Mouse (Mus musculus) heart, embryonic 14.5 days (tissue): ENCODE data around the gene Cacng8. TPM values are rescaled to one million over a fixed set of nuclear protein-coding genes. Genes with fewer than 3 reads are reported as not detected.
"Not testable (repeated sequence)": the region's sequence is repeated elsewhere in the genome, so short reads cannot be mapped to it uniquely, and the experiment has no call there.

ENCODE experiments used
- ATAC-seq: fragments of 200-750 bp; cut with Nextera tagmentation; 2 replicates; pipeline ENCODE4 v1.8.0; 2017; ENCODE audit warnings: low read depth, moderate TSS enrichment; ENCODE audit not compliant: insufficient number of reproducible peaks, insufficient read depth, low FRiP score
- H3K27ac ChIP-seq, 2 experiments: fragments of 200-500 bp in 1 of 2; fragments of 300-500 bp in 1 of 2; sonication (generic) in 1 of 2; replicated peaks in 1 of 2; 2 replicates each; pipeline ENCODE4 v1.5.1; 2012 to 2014; ENCODE audit warnings: low read depth in 2 of 2, low read length in 2 of 2, control low read depth in 1 of 2, mild to moderate bottlenecking in 1 of 2, mixed read lengths in 1 of 2; ENCODE audit not compliant: control insufficient read depth in 1 of 2, insufficient read depth in 1 of 2
- H3K27me3 ChIP-seq: fragments of 300-500 bp; sonication (generic); 2 replicates; pipeline ENCODE4 v1.6.1; 2014; ENCODE audit warnings: mild to moderate bottlenecking, low read length, control low read depth; ENCODE audit not compliant: control insufficient read depth, insufficient read depth
- H3K36me3 ChIP-seq: fragments of 300-500 bp; sonication (generic); 2 replicates; pipeline ENCODE4 v1.6.1; 2014; ENCODE audit warnings: mild to moderate bottlenecking, control low read depth, low read length, mixed read lengths; ENCODE audit not compliant: control insufficient read depth, insufficient read depth
- H3K4me1 ChIP-seq, 2 experiments: fragments of 200-500 bp in 1 of 2; fragments of 300-500 bp in 1 of 2; sonication (generic) in 1 of 2; 2 replicates each; pipeline ENCODE4 v1.6.1; 2012 to 2014; ENCODE audit warnings: low read length in 2 of 2, control low read depth in 1 of 2, mixed read lengths in 1 of 2; ENCODE audit not compliant: control insufficient read depth in 2 of 2, insufficient read depth in 2 of 2
- H3K4me2 ChIP-seq: fragments of 300-500 bp; sonication (generic); 2 replicates; pipeline ENCODE4 v1.6.1; 2014; ENCODE audit warnings: mild to moderate bottlenecking, low read length
- H3K4me3 ChIP-seq, 2 experiments: fragments of 200-500 bp in 1 of 2; fragments of 300-500 bp in 1 of 2; sonication (generic) in 1 of 2; 2 replicates each; pipeline ENCODE4 v1.5.1; 2012 to 2014; ENCODE audit warnings: low read length in 2 of 2, mild to moderate bottlenecking in 2 of 2, control low read depth in 1 of 2, low read depth in 1 of 2, moderate library complexity in 1 of 2; ENCODE audit not compliant: control insufficient read depth in 1 of 2, insufficient read depth in 1 of 2
- H3K9ac ChIP-seq: fragments of 300-500 bp; sonication (generic); 2 replicates; pipeline ENCODE4 v1.6.1; 2014; ENCODE audit warnings: mild to moderate bottlenecking, low read length
- H3K9me3 ChIP-seq: fragments of 300-500 bp; sonication (generic); 2 replicates; pipeline ENCODE4 v1.6.1; 2016; ENCODE audit warnings: low read length, control low read depth; ENCODE audit not compliant: control insufficient read depth
- WGBS: fragments of 180-500 bp; shearing (Covaris S2); extraction: QIAGEN DNeasy Blood & Tissue Kit; methylation state at CpG from one replicate; pipeline ENCODE4 v1.1.7; 2014; 5-methylcytosine and 5-hydroxymethylcytosine counted together
- polyA plus RNA-seq: library from polyadenylated mRNA; unstranded; fragments of >200 nt; fragmentation: Nextera tagmentation; extraction: Ambion mirVana; gene quantifications from 2 replicates; pipeline ENCODE4 v1.2.1, GENCODE M21; 2014

The Cacng8 gene
- polyA plus RNA-seq, 1 experiment from 2014 or later = 0.28 TPM

- not testable (repeated sequence) for H3K4me3 ChIP-seq, H3K9ac ChIP-seq, H3K27me3 ChIP-seq, H3K9me3 ChIP-seq, H3K4me2 ChIP-seq, ATAC-seq, H3K4me1 ChIP-seq, H3K27ac ChIP-seq, H3K36me3 ChIP-seq
- WGBS = 91% methylated on average over 8 of the region's 8 CpGs
These were observed 7.9 kb downstream of the Cacng8 start for GRCm38 (mm10) chr7:3398363-3398762.

GRCm38 (mm10) chr7:3399937-3400336 is 9.5 kb downstream of the Cacng8 start:
- H3K27me3 ChIP-seq = no peaks in the 10 kb centered on the region
- ATAC-seq = no peak
- H3K4me1 ChIP-seq = no peaks in the 10 kb centered on the region
- H3K9me3 ChIP-seq = no peaks in the 10 kb centered on the region
- H3K36me3 ChIP-seq = no peaks in the 10 kb centered on the region
- no peak overlapping the region for H3K4me3 ChIP-seq
- H3K4me2 ChIP-seq = no peak overlapping the region
- no peak overlapping the region for H3K27ac ChIP-seq
- H3K9ac ChIP-seq = no peak overlapping the region

- Histone ChIP-seq H3K4me2 (no peak overlapping the region), H3K4me1 (peaks cover 5 to 7% of the 10 kb centered on the region in 2 experiments; a peak in 2 of 4 replicates), H3K27me3 (peaks cover 46% of the 10 kb centered on the region), H3K9me3 (no peaks in the 10 kb centered on the region), H3K9ac (no peak overlapping the region), H3K36me3 (no peaks in the 10 kb centered on the region), H3K4me3 (no peak overlapping the region), H3K27ac (no peak overlapping the region)
- 48% methylated on average over 11 of the region's 11 CpGs for WGBS
- no peak for ATAC-seq
These were observed 19.4 kb downstream of the Cacng8 start for GRCm38 (mm10) chr7:3409729-3410520.

GRCm38 (mm10) chr7:3411160-3411941 is 20.9 kb downstream of the Cacng8 start:
- peaks cover 53% of the 10 kb centered on the region for H3K27me3 ChIP-seq
- H3K4me1 ChIP-seq = peaks cover 5 to 7% of the 10 kb centered on the region in 2 experiments; a peak in 2 of 4 replicates
- peak overlapping the region; percentile 32 to 37 for H3K4me3 ChIP-seq
- H3K9me3 ChIP-seq = no peaks in the 10 kb centered on the region
- H3K9ac ChIP-seq = 0 out of 2 replicates have a peak overlapping the region, but pooled peaks have one; percentile 5
- under 1% methylated on average over 33 of the region's 33 CpGs for WGBS
- H3K27ac ChIP-seq = no peak overlapping the region
- no peak; the same call in 1 of the 2 replicates for ATAC-seq
- H3K36me3 ChIP-seq = no peaks in the 10 kb centered on the region
- peak overlapping the region; percentile 76 for H3K4me2 ChIP-seq

- WGBS = under 1% methylated on average over 19 of the region's 20 CpGs
- H3K9ac ChIP-seq = no peak overlapping the region
These were observed 21.6 kb downstream of the Cacng8 start for GRCm38 (mm10) chr7:3412036-3412435.

GRCm38 (mm10) chr7:3414888-3415287 is 24.4 kb downstream of the Cacng8 start:
- Histone ChIP-seq H3K9ac (peak overlapping the region; percentile 73), H3K27ac (no peak overlapping the region), H3K9me3 (no peaks in the 10 kb centered on the region), H3K36me3 (no peaks in the 10 kb centered on the region), H3K4me1 (peaks cover 5 to 7% of the 10 kb centered on the region in 2 experiments; a peak in 2 of 4 replicates), H3K27me3 (peaks cover 74% of the 10 kb centered on the region), H3K4me3 (peak overlapping the region; percentile 52 to 67), H3K4me2 (peak overlapping the region; percentile 99)
- WGBS = under 1% methylated on average over 45 of the region's 47 CpGs
- peak; percentile 23; the same call in 1 of the 2 replicates for ATAC-seq

More at GRCm38 (mm10) chr7:3412036-3412435, 21.6 kb downstream of the Cacng8 start:
- H3K27ac ChIP-seq = no peak overlapping the region
- no peak for ATAC-seq
- no peaks in the 10 kb centered on the region for H3K36me3 ChIP-seq
- no peaks in the 10 kb centered on the region for H3K9me3 ChIP-seq
- peak overlapping the region; percentile 76 for H3K4me2 ChIP-seq
- H3K4me1 ChIP-seq = peaks cover 5 to 7% of the 10 kb centered on the region in 2 experiments; a peak in 2 of 4 replicates
- peak overlapping the region; percentile 28 to 37 for H3K4me3 ChIP-seq
- H3K27me3 ChIP-seq = peaks cover 60% of the 10 kb centered on the region

- Histone ChIP-seq H3K27ac (no peak overlapping the region), H3K4me1 (peaks cover 5 to 7% of the 10 kb centered on the region in 2 experiments; a peak in 2 of 4 replicates), H3K27me3 (peaks cover 74% of the 10 kb centered on the region), H3K4me3 (peak overlapping the region; percentile 52 to 67), H3K9ac (peak overlapping the region; percentile 73), H3K4me2 (peak overlapping the region; percentile 99), H3K9me3 (no peaks in the 10 kb centered on the region), H3K36me3 (no peaks in the 10 kb centered on the region)
- ATAC-seq = peak; percentile 51
- 0% methylated on average over 31 of the region's 60 CpGs for WGBS
These were observed 24.9 kb downstream of the Cacng8 start for GRCm38 (mm10) chr7:3415378-3415777.
